Mouse (Mus musculus): ENCODE measurements at regions not wholly inside any gene's neighbourhood (a gene's known extent, or its start where the extent isn't known, plus 50 kb on each side); places are given as distances from the start of the nearest gene placed in this dataset.

GRCm38 (mm10) chr6:127393907-127394600, 52.6 kb upstream of the Parp11 start:
- ATAC-seq (replicated peaks; ENCODE audit: extremely low read depth, insufficient read depth, low FRiP score): 0 out of 2 replicates have a peak, but pooled peaks have one; percentile 37
- H3K27ac ChIP-seq (ENCODE audit: low read length): no peak overlapping the region

More at GRCm38 (mm10) chr6:127393907-127394600, 52.6 kb upstream of the Parp11 start:
- H3K4me3 ChIP-seq (ENCODE audit: low read length): no peak overlapping the region
- no peaks in the 10 kb centered on the region for H3K9me3 ChIP-seq (replicated peaks; ENCODE audit: control insufficient read depth, low read length)
- no peak overlapping the region for H3K4me2 ChIP-seq (ENCODE audit: low read depth, low read length)
- H3K36me3 ChIP-seq (ENCODE audit: control insufficient read depth, insufficient read depth): no peaks in the 10 kb centered on the region
- peaks cover 8% of the 10 kb centered on the region for H3K4me1 ChIP-seq (ENCODE audit: control insufficient read depth, insufficient read depth, low read length)
- no peak overlapping the region for H3K9ac ChIP-seq (ENCODE audit: low read length)
- no peaks in the 10 kb centered on the region for H3K27me3 ChIP-seq (ENCODE audit: control insufficient read depth, insufficient read depth, low read length)
- WGBS: 24% methylated on average over 9 of the region's 9 CpGs

Data from heart, embryonic 16.5 days (tissue).